Mouse (Mus musculus): ENCODE data around the gene Ssx2ip.

GRCm38 (mm10) chr3:146450371-146450841 lies 46.0 kb downstream of the Ssx2ip start:
- TF ChIP-seq GATA1 (IDR thresholded peaks at IDR 0.05; ENCODE audit: borderline replicate concordance, low read length) (no peak), CTCF (IDR thresholded peaks at IDR 0.05; ENCODE audit: low read depth, low read length) (no peak)

Data from G1E (cell line).